ENCODE assay signal across 16 mouse cellular contexts in genomic region chr14:40863022-40863421, GRCm38 (mm10). TPM values are rescaled to one million over a fixed set of nuclear protein-coding genes. Genes with fewer than 3 reads are reported as not detected.
A peak's percentile ranks its signal among the peaks of the same experiment; 100 is the strongest.
DNase-seq lines count a peak whose midpoint lies in the region; ATAC-seq and TF ChIP-seq lines count a peak whose summit lies in the region.
"Had no signal": no experiment of that assay in that cellular context is flagged by ENCODE, and none has a peak within 500 bp of the region (broad histone marks: within the 10 kb centered on the region; RNA-seq: fewer than 3 reads in every experiment).

No protein-coding gene starts in this region.

- DNase-seq in kidney, adult 2 months, result peak; percentile 18
- no peak for DNase-seq in kidney, postnatal 10 days
- DNase-seq in lung, postnatal 36 days, result peak; percentile 12
- no peak for DNase-seq in lung, postnatal 25 days (ENCODE audit: low spot score)
- DNase-seq in Patski (ENCODE audit: low read depth, low spot score), result no peak
- no peak for DNase-seq in liver, postnatal 0 days
- no peak for DNase-seq in c-Kit-positive CD71-positive TER-119-positive erythroid progenitor cells, embryonic 14.5 days (ENCODE audit: low spot score)
- DNase-seq: adrenal gland, postnatal 25 days; cerebellum, adult 9-10 months; heart, postnatal 14 days had no signal

- no peaks in the 10 kb centered on the region for H3K4me1 ChIP-seq in kidney, adult 2 months (ENCODE audit: control insufficient read depth, insufficient read depth, low read length)
- no peaks in the 10 kb centered on the region for H3K4me1 ChIP-seq in liver, postnatal 0 days (ENCODE audit: insufficient read depth)
- H3K4me1 ChIP-seq: heart, embryonic 10.5 days; limb, embryonic 10.5 days; lung, embryonic 15.5 days; neural tube, embryonic 15.5 days had no signal

- in situ Hi-C loops in Patski (cut with MboI; ENCODE audit: low pct_unique_long_range_greater_than_20kb), result no loop called here

- H3K9ac ChIP-seq in liver, postnatal 0 days (replicated peaks), result no peak overlapping the region
- H3K9ac ChIP-seq: lung, embryonic 15.5 days; neural tube, embryonic 15.5 days had no signal

- H3K4me2 ChIP-seq in liver, postnatal 0 days (ENCODE audit: low read depth, low read length), result no peak overlapping the region
- H3K4me2 ChIP-seq: lung, embryonic 15.5 days; neural tube, embryonic 15.5 days had no signal

- ATAC-seq in Patski, result no peak
- ATAC-seq in liver, postnatal 0 days, result no peak
- ATAC-seq: forebrain, embryonic 16.5 days; hindbrain, embryonic 16.5 days had no signal

- no peaks in the 10 kb centered on the region for H3K9me3 ChIP-seq in liver, postnatal 0 days (ENCODE audit: low read length)
- H3K9me3 ChIP-seq: heart, embryonic 10.5 days; limb, embryonic 10.5 days; lung, embryonic 15.5 days; neural tube, embryonic 15.5 days had no signal

- TF ChIP-seq POLR2A in kidney, adult 2 months (IDR thresholded peaks at IDR 0.05; ENCODE audit: low read depth, low read length), result no peak

- H3K27ac ChIP-seq in kidney, adult 2 months (ENCODE audit: insufficient read depth, low read depth, low read length), result no peak overlapping the region
- no peak overlapping the region for H3K27ac ChIP-seq in liver, postnatal 0 days (ENCODE audit: low read depth)
- H3K27ac ChIP-seq: heart, embryonic 10.5 days; limb, embryonic 10.5 days; lung, embryonic 15.5 days; neural tube, embryonic 15.5 days had no signal

- H3K36me3 ChIP-seq in kidney, adult 2 months (ENCODE audit: control insufficient read depth, insufficient read depth, low read length), result no peaks in the 10 kb centered on the region
- H3K36me3 ChIP-seq in liver, postnatal 0 days (replicated peaks; ENCODE audit: insufficient read depth, low read length), result no peaks in the 10 kb centered on the region
- H3K36me3 ChIP-seq: heart, embryonic 10.5 days; limb, embryonic 10.5 days; lung, embryonic 15.5 days; neural tube, embryonic 15.5 days had no signal

- TF ChIP-seq EP300 in liver, postnatal 0 days (IDR thresholded peaks at IDR 0.05; ENCODE audit: low read depth), result no peak

- H3K27me3 ChIP-seq in kidney, adult 2 months (replicated peaks; ENCODE audit: control insufficient read depth, insufficient read depth, low read length), result no peaks in the 10 kb centered on the region
- no peaks in the 10 kb centered on the region for H3K27me3 ChIP-seq in Patski
- no peaks in the 10 kb centered on the region for H3K27me3 ChIP-seq in liver, postnatal 0 days (ENCODE audit: insufficient read depth, low read length)
- H3K27me3 ChIP-seq: lung, embryonic 15.5 days; neural tube, embryonic 15.5 days had no signal

- CTCF ChIA-PET in Patski (lab: Charles Lee), result interaction anchor here (0.9 to 1.7 kb wide), 2 partner anchors 20 to 24 kb away, joined by 3 to 5 read pairs; no protein-coding TSS in a partner anchor

- POLR2A ChIA-PET in Patski (lab: Charles Lee), result no interaction called here

- TF ChIP-seq CTCF in kidney, adult 2 months (conservative IDR thresholded peaks at IDR 0.05; ENCODE audit: insufficient read depth, insufficient read length, low read depth, low read length), result no peak
- peak; percentile 54 for TF ChIP-seq CTCF in Patski (IDR thresholded peaks at IDR 0.05)
- TF ChIP-seq CTCF in liver, postnatal 0 days (IDR thresholded peaks at IDR 0.05; ENCODE audit: low read depth), result peak; percentile 47

- H3K4me3 ChIP-seq in kidney, adult 2 months (ENCODE audit: insufficient read depth, low read depth, low read length), result no peak overlapping the region
- no peak overlapping the region for H3K4me3 ChIP-seq in liver, postnatal 0 days (ENCODE audit: low read depth, low read length)
- H3K4me3 ChIP-seq: heart, embryonic 10.5 days; limb, embryonic 10.5 days; lung, embryonic 15.5 days; neural tube, embryonic 15.5 days had no signal

RNA-seq across cellular contexts. Expression of gene Sh2d4b, which starts 30.0 kb away (rescaled TPM):
- 0.83 and 0.94 TPM in 2 replicates for polyA plus RNA-seq in kidney, adult 2 months (2012; rRNA removed)
- 0.17 TPM for polyA plus RNA-seq in Patski (2021)
- 0.05 and 0.13 TPM in 2 replicates for polyA plus RNA-seq in liver, postnatal 0 days (2015; fragmentation: Nextera tagmentation; extraction: Ambion mirVana)

Comparison
In these comparisons a context has a peak if more than half of its experiments do, and no peak if none do; other contexts are left out.
1. DNase-seq: peak in kidney, adult 2 months (single experiment) and lung, postnatal 36 days (single experiment); none in kidney, postnatal 10 days (single experiment), lung, postnatal 25 days (single experiment), Patski (single experiment), liver, postnatal 0 days (single experiment) and c-Kit-positive CD71-positive TER-119-positive erythroid progenitor cells, embryonic 14.5 days (single experiment).